Mouse (Mus musculus) NIH3T3 (cell line): ENCODE data around the gene Slit3.

Source experiments
- DNase-seq: peaks from one replicate; pipeline ENCODE4 v3.0.0-alpha.2; 2012; ENCODE audit warnings: low read depth

Gene Slit3

GRCm38 (mm10) chr11:35638862-35639384, 517.9 kb downstream of the Slit3 start:
- no peak for DNase-seq

DNA sequence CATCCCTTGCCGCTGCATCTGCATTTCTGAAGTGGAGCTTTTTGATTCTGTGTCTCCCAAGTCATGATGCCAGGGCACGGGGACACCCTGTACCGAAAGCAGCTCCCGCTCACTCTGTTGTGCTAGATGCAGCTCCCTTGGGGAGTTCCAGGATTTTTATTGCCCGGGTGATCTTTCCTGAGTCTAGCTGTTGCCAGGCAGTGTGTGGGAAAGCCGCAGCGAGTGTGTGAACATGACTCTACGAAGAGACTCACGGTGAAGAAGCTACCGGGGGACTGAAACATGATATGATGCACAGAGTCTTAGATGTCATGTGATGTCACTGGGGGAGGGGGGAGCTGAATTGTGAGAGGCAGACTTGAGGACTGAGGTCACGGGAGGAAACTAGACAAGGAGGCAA, 518.4 kb downstream of the Slit3 start:
- no peak for DNase-seq

- no peak for DNase-seq
Observed at GRCm38 (mm10) chr11:35651286-35651685, 530.3 kb downstream of the Slit3 start.

GRCm38 (mm10) chr11:35655836-35656235, 534.8 kb downstream of the Slit3 start:
- DNase-seq = no peak

DNA sequence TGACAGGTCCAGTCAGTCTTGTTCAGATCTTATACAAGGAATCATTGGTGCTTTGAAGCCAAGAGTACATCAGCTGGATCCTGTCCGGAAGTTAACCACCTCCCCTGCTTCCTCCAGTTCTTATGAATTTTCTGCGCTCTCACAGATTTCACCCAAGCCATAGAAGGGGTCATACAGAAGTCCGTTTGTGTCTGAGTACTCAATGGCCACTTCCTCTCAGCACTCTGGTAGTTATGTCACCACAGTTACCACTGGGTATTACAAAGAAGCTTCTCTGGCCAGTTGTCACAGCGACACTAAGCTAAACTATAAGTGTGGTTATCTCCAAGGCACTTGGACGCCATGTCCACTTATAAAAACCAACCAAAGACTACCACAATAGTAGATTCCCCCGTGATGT, 536.6 kb downstream of the Slit3 start:
- DNase-seq = no peak

- DNase-seq = no peak
Observed at GRCm38 (mm10) chr11:35660967-35661366, 539.9 kb downstream of the Slit3 start.

GRCm38 (mm10) chr11:35662945-35663344, 541.9 kb downstream of the Slit3 start:
- no peak for DNase-seq

DNA sequence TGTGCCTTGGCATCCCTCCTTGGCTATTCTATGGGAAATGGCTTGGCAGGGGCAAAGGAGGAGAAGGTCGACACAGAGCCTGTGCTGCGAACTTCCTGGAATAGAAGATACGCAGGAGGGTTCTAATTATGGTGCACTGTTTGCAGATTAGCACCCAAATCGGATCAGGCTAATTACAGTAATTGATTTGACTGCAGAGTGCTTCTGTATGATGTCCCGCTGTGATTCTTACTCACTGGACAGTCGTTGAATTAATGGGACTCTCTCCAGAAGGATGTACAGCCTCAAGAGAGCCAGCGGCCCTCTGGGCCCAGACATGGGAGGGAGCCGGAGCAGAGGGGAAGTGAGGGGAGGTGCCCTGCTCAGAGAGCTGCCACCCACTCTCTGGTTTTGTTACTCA, 542.6 kb downstream of the Slit3 start:
- no peak for DNase-seq

DNA sequence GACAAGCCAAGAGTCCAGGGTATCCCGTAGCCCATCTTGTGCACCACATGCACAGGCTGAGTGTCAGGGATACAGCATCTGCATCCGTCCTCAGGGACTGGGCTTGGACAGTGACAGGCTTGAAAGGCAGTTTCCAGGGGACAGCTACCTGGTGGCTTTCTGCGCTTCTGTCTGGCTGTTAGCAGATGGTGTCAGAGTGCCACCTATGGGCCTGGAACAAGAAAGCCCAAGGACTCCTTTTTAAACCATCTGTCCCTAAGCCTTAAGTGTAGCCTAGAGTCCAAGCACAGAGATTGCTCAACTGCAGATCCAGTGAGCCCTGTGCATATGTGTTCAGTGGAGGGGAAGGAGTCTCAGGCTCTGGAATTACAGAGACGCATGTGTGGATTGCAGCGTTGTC, 544.0 kb downstream of the Slit3 start:
- DNase-seq = peak; percentile 39

- DNase-seq = no peak
Observed at GRCm38 (mm10) chr11:35667428-35667827, 546.4 kb downstream of the Slit3 start.

GRCm38 (mm10) chr11:35668138-35668537, 547.1 kb downstream of the Slit3 start:
- DNase-seq = no peak

GRCm38 (mm10) chr11:35668750-35669149, 547.7 kb downstream of the Slit3 start:
- no peak for DNase-seq

GRCm38 (mm10) chr11:35669536-35669935, 548.5 kb downstream of the Slit3 start:
- DNase-seq = no peak

DNA sequence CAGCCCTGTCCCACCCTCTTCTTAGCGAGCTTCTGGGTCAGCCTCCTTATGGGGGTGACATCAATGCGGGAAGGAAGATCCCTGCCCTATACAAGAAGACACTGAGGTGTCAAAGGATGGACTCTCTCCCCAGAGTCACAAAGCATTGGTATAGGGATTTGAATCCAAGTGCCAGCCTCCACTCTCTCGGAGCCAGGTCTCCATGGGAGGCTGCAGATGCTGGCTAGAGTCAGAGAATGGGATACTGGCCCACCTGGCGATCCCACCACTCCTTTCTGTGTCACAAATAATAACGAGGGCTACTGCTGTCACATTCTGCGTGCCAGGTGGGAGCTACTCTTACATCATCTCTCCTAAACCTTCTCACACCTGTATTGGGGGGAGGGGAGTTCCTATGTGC, 549.2 kb downstream of the Slit3 start:
- no peak for DNase-seq

GRCm38 (mm10) chr11:35670746-35671145, 549.7 kb downstream of the Slit3 start:
- DNase-seq = no peak

- no peak for DNase-seq
Observed at GRCm38 (mm10) chr11:35673050-35673449, 552.0 kb downstream of the Slit3 start.

DNA sequence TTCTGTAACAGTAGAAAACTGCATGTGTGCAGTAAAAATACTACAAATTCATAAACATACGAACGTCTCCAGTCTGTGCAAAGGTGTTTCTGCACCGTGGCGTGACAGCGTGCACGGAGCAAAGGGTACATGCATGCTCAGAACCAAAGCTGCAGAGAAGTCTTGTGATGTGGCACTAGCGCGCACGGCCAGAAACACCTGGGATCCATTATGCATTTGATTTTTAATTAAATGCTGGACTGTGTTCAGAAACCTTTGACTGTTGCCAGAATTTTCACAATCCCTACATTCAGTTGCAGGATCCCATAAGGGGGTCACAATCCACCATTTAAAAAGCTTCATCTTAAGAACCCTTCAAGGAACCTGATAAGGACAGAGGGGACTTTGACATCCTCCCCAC, 553.2 kb downstream of the Slit3 start:
- DNase-seq = no peak

DNA sequence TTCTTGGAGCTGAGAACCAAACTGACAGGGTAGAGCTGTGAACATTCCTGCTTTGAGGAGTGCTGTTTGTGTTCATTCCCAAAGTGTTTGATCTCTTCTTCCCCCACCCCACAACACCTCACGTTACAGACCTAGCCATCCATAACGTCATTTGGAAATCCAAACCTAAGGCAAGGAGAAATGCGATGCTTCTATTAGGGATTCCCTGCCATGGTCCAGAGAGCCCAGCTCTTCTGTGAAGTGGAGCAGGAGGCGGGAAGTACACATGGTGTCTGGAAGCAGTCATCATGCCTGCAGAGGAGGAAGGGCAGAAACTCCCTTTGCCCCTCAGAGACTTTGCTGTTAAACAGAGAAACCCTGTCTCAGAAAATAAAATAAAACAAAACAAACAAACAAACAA, 555.7 kb downstream of the Slit3 start:
- no peak for DNase-seq

DNA sequence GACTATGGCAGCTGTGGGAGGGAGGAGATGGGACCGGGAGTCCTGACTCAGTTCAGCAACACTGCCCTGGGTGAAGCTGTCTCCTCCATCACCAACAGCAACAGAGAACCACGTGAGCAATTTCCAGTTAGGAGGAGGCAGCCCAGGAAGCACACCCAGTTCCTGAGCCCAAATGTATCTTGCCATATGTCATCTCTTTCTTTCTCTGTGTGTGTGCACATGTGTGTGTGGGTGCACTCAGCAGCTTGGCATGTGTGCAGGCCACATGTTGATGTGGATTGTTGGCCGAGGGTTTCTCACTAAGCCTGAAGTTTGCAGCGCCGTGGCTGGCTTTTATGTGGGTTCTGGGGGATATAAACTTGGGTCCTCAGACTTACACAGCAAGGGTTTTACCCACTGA, 559.0 kb downstream of the Slit3 start:
- DNase-seq = no peak

DNA sequence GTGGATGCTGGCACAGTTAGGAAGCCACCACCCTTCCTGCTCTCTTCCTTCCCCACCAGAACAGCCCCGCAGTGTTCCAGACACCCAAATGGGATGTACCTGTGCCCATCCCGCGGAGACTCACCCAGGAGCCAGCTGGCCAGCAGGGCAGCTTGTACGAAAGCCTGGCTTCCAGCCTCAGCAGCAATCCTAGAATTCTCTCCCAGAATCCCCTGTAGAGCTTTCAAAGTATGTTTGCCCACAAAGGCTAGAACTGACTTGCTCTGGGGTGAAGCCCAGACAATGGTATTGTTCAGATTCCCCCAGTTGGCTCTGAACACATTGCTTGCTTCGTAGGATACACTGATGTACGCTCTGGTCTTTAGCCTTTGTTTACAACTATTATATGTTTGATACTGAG, 566.3 kb downstream of the Slit3 start:
- DNase-seq = no peak

- DNase-seq = no peak
Observed at GRCm38 (mm10) chr11:35690515-35691281, 569.7 kb downstream of the Slit3 start.

- peak; percentile 81 for DNase-seq
Observed at GRCm38 (mm10) chr11:35693136-35693535, 572.1 kb downstream of the Slit3 start.

- no peak for DNase-seq
Observed at GRCm38 (mm10) chr11:35693625-35694024, 572.6 kb downstream of the Slit3 start.

GRCm38 (mm10) chr11:35697476-35697875, 576.5 kb downstream of the Slit3 start:
- peak; percentile 9 for DNase-seq
